Mouse (Mus musculus) midbrain, embryonic 10.5 days (tissue): Measurements from ENCODE around the gene Gm13090. TPM values are rescaled to one million over a fixed set of nuclear protein-coding genes. Genes with fewer than 3 reads are reported as not detected.

Source experiments
- DNase-seq: peaks from one replicate; pipeline ENCODE4 v3.0.0-alpha.2; 2017; ENCODE audit warnings: low spot score
- H3K27ac ChIP-seq: fragments of 300-500 bp; sonication (generic); replicated peaks from 2 replicates; pipeline ENCODE4 v1.5.1; 2016; ENCODE audit warnings: mild to moderate bottlenecking
- H3K27me3 ChIP-seq: fragments of 300-500 bp; sonication (generic); 2 replicates; pipeline ENCODE4 v1.6.1; 2016; ENCODE audit warnings: low read depth, mild to moderate bottlenecking; ENCODE audit not compliant: poor library complexity, severe bottlenecking
- H3K36me3 ChIP-seq: fragments of 300-500 bp; sonication (generic); 2 replicates; pipeline ENCODE4 v1.6.1; 2016; ENCODE audit warnings: mild to moderate bottlenecking, moderate library complexity
- H3K4me1 ChIP-seq: fragments of 300-500 bp; sonication (generic); 2 replicates; pipeline ENCODE4 v1.6.1; 2016
- H3K4me3 ChIP-seq: fragments of 300-500 bp; sonication (generic); 2 replicates; pipeline ENCODE4 v1.5.1; 2016; ENCODE audit warnings: mild to moderate bottlenecking, moderate library complexity
- H3K9me3 ChIP-seq: fragments of 300-500 bp; sonication (generic); replicated peaks from 2 replicates; pipeline ENCODE4 v1.6.1; 2016; ENCODE audit warnings: mild to moderate bottlenecking
- WGBS: fragments of 180-500 bp; shearing (Covaris S2); methylation state at CpG from one replicate; pipeline ENCODE4 v1.1.7; 2016; 5-methylcytosine and 5-hydroxymethylcytosine counted together
- polyA plus RNA-seq: library from polyadenylated mRNA; unstranded; fragments of >200 nt; fragmentation: Nextera tagmentation; extraction: Ambion mirVana; gene quantifications from 2 replicates; pipeline ENCODE4 v1.2.1, GENCODE M21; 2016

Gm13090 gene
- polyA plus RNA-seq, 1 experiment from 2014 or later, result not detected

DNA sequence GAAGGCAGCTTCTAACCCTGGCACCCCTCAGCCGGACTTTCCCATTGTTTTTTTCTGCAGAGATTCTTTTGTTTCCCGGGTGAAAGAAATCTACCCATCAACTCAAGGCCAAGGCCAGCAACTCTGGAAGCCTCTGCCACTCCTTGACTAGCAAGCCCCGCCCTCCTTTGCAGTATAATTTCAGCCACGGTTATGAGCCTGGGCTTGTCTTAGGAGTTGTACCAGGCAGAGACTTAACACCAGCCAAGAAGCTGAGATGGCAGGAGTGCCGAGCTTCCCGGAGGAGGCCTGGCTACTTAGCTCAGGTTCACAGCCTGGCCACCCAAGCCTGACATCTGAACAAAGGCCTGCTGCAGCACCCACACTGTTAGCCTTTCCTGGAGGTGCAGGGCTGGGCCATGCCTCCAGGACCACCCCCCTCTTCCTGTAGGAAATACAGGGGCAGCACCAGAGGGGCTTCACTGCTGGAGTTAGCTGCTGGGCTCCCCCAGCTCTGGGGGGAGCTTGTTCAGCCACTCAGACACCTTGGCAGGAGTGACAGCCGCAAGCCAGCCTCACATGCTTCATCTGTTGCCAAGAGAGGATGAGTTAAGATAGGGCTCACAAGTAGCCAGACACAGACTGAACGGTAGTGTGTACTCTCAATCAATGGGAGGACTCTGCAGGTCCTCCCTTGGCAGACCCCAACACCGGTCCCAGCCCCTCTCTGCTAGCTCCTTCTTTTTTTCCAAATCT, 41.6 kb downstream of the Gm13090 start:
- H3K27ac ChIP-seq, result peak overlapping the region; percentile 70
- DNase-seq, result no peak
- H3K4me3 ChIP-seq, result no peak overlapping the region
- WGBS, result 69% methylated on average over 9 of the region's 9 CpGs
- peaks cover 47% of the 10 kb centered on the region for H3K27me3 ChIP-seq
- peaks cover 56% of the 10 kb centered on the region for H3K4me1 ChIP-seq
- H3K9me3 ChIP-seq, result no peaks in the 10 kb centered on the region
- H3K36me3 ChIP-seq, result peaks cover 13% of the 10 kb centered on the region

- no peaks in the 10 kb centered on the region for H3K36me3 ChIP-seq
- H3K4me3 ChIP-seq, result no peak overlapping the region
- H3K9me3 ChIP-seq, result no peaks in the 10 kb centered on the region
- peaks cover 56% of the 10 kb centered on the region for H3K27me3 ChIP-seq
- no peak overlapping the region for H3K27ac ChIP-seq
- WGBS, result 80% methylated on average over 9 of the region's 9 CpGs
- DNase-seq, result no peak
- H3K4me1 ChIP-seq, result peaks cover 42% of the 10 kb centered on the region
Measured at GRCm38 (mm10) chr4:151132493-151132892, 43.1 kb downstream of the Gm13090 start.

GRCm38 (mm10) chr4:151133760-151134159, 44.4 kb downstream of the Gm13090 start:
- Histone ChIP-seq H3K36me3 (no peaks in the 10 kb centered on the region), H3K4me3 (no peak overlapping the region), H3K4me1 (peaks cover 42% of the 10 kb centered on the region), H3K9me3 (no peaks in the 10 kb centered on the region), H3K27me3 (peaks cover 65% of the 10 kb centered on the region), H3K27ac (peak overlapping the region; percentile 6; the same call in 1 of the 2 replicates)
- 70% methylated on average over 4 of the region's 4 CpGs for WGBS
- no peak for DNase-seq

- Histone ChIP-seq H3K27me3 (peaks cover 70% of the 10 kb centered on the region), H3K4me3 (no peak overlapping the region), H3K36me3 (no peaks in the 10 kb centered on the region), H3K27ac (no peak overlapping the region), H3K4me1 (peaks cover 42% of the 10 kb centered on the region), H3K9me3 (no peaks in the 10 kb centered on the region)
- DNase-seq, result no peak
- WGBS, result 86% methylated on average over 8 of the region's 8 CpGs
Measured at GRCm38 (mm10) chr4:151135491-151135890, 46.1 kb downstream of the Gm13090 start.

GRCm38 (mm10) chr4:151137701-151138100, 48.3 kb downstream of the Gm13090 start:
- no peaks in the 10 kb centered on the region for H3K36me3 ChIP-seq
- peaks cover 69% of the 10 kb centered on the region for H3K27me3 ChIP-seq
- WGBS, result 60% methylated on average over 5 of the region's 5 CpGs
- no peak for DNase-seq
- peaks cover 48% of the 10 kb centered on the region for H3K4me1 ChIP-seq
- peak overlapping the region; percentile 89 for H3K27ac ChIP-seq
- H3K9me3 ChIP-seq, result no peaks in the 10 kb centered on the region
- no peak overlapping the region for H3K4me3 ChIP-seq

DNA sequence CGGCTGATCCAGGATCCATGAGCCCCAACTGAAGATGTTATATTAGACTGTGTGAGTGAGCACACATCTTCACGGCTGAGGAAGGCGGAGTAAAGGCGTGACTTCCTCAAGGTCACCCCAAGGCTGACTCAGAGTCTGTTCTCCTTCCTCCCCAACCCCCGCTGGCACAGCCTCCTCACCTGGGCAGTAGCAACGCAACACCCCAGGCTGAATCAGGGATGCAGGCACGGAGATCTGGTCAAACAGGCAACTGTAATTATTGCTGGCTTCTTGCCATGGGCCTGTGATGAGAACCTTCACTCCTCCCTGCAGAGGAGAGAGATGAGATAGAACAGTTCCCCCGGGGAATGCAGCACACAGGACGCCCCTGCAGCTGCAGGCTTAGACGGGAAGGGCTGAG, 48.8 kb downstream of the Gm13090 start:
- 0 out of 2 replicates have a peak, but pooled peaks cover under 1% of the 10 kb centered on the region for H3K9me3 ChIP-seq
- 40% methylated on average over 10 of the region's 10 CpGs for WGBS
- H3K36me3 ChIP-seq, result no peaks in the 10 kb centered on the region
- H3K27ac ChIP-seq, result peak overlapping the region; percentile 89
- peaks cover 65% of the 10 kb centered on the region for H3K27me3 ChIP-seq
- peaks cover 48% of the 10 kb centered on the region for H3K4me1 ChIP-seq
- DNase-seq, result no peak
- no peak overlapping the region for H3K4me3 ChIP-seq

GRCm38 (mm10) chr4:151138586-151138985, 49.2 kb downstream of the Gm13090 start:
- Histone ChIP-seq H3K9me3 (peaks cover 5% of the 10 kb centered on the region; the same call in 1 of the 2 replicates), H3K27ac (peak overlapping the region; percentile 89), H3K36me3 (no peaks in the 10 kb centered on the region), H3K4me1 (peaks cover 48% of the 10 kb centered on the region), H3K4me3 (peak overlapping the region; percentile 48; the same call in 1 of the 2 replicates), H3K27me3 (peaks cover 63% of the 10 kb centered on the region)
- WGBS, result 19% methylated on average over 2 of the region's 2 CpGs
- no peak for DNase-seq

- Histone ChIP-seq H3K4me3 (peak overlapping the region; percentile 48), H3K36me3 (no peaks in the 10 kb centered on the region), H3K9me3 (peaks cover 11% of the 10 kb centered on the region), H3K27ac (peak overlapping the region; percentile 89), H3K4me1 (peaks cover 48% of the 10 kb centered on the region), H3K27me3 (peaks cover 57% of the 10 kb centered on the region)
- DNase-seq, result peak; percentile 87
- WGBS, result 4% methylated on average over 20 of the region's 20 CpGs
Measured at GRCm38 (mm10) chr4:151139053-151139840, 49.9 kb downstream of the Gm13090 start.

DNA sequence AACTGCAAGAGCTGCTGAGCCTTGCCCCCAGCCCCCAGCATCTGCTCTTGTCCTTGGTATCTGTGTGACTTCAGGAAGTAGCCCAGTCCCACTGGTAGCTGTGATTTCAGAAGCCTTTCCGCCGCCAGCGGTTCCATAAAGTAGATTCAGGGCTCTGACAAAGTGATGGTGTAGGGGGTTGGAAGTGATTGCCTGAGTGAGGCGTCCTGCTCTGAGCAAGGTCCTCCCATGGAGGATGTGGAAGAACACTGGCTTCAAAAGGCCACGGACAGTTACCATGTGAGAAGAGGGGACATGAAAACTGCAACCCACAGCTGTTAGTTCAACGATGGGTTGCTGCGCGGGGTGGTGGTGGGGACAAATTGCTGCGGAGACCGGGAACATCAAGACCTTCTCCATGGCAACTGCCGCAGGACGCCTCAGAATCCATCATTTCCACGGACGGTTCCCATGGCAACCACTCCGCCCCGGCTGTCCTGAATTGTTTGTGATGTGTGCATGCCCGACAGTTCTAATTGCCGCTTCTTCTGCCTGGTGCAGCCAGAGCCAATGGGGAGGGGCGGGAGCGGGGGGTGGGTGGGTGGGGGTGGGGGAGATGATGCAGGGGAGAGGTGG, 51.1 kb downstream of the Gm13090 start:
- Histone ChIP-seq H3K27ac (peak overlapping the region; percentile 89), H3K4me1 (peaks cover 48% of the 10 kb centered on the region), H3K27me3 (peaks cover 51% of the 10 kb centered on the region), H3K36me3 (no peaks in the 10 kb centered on the region), H3K9me3 (peaks cover 20% of the 10 kb centered on the region), H3K4me3 (peak overlapping the region; percentile 48)
- peak; percentile 95 for DNase-seq
- WGBS, result 5% methylated on average over 20 of the region's 20 CpGs

Other genes with a start within 250 kb of the Gm13090 start
- gene Errfi1, start 235.7 kb upstream of the Gm13090 start, polyA plus RNA-seq, result 23.4 and 25.2 TPM in 2 replicates
- 456 and 487 TPM in 2 replicates for gene Park7, start 175.1 kb upstream of the Gm13090 start, polyA plus RNA-seq
- gene Tnfrsf9, start 175.0 kb upstream of the Gm13090 start, polyA plus RNA-seq, result 0.21 and 0.33 TPM in 2 replicates
- not detected in 2 replicates for gene Uts2, start 92.5 kb upstream of the Gm13090 start, polyA plus RNA-seq
- gene Per3, start 44.9 kb upstream of the Gm13090 start, polyA plus RNA-seq, result 5.8 and 6.2 TPM in 2 replicates
- gene Vamp3, start 31.6 kb upstream of the Gm13090 start, polyA plus RNA-seq, result 122 and 131 TPM in 2 replicates